Mouse (Mus musculus) stomach, adult 2 months (tissue): ENCODE results near the gene Gm266. TPM values are rescaled to one million over a fixed set of nuclear protein-coding genes. Genes with fewer than 3 reads are reported as not detected.

ENCODE experiments used
- polyA plus RNA-seq: library from polyadenylated mRNA; depleted of rRNA; stranded (reverse); fragments of >200 nt; gene quantifications from 2 replicates; pipeline ENCODE4 v1.2.3, GENCODE M21; 2012; rRNA removed

Gene Gm266
- 0.45 and 1.3 TPM in 2 replicates for polyA plus RNA-seq

GRCm38 (mm10) chr12:111485652-111486306 is at the start of gene Gm266:
Gm266 (minus strand) TSS chr12:111485823.

GRCm38 (mm10) chr12:111442309-111443010 is 43.2 kb downstream of the Gm266 start, which contains the start of gene Tnfaip2:
Tnfaip2 (plus strand) TSS chr12:111442469.

Other genes starting within 250 kb of the Gm266 start
- gene Amn, start 214.7 kb downstream of the Gm266 start, polyA plus RNA-seq = 0.64 and 2.9 TPM in 2 replicates
- gene Cdc42bpb, start 108.1 kb downstream of the Gm266 start, polyA plus RNA-seq = 175 and 223 TPM in 2 replicates
- gene Lbhd2, start 79.0 kb downstream of the Gm266 start, polyA plus RNA-seq = 0.43 and 0.88 TPM in 2 replicates
- 6.4 and 7.2 TPM in 2 replicates for gene Exoc3l4, start 68.8 kb downstream of the Gm266 start, polyA plus RNA-seq
- gene Tnfaip2, start 43.4 kb downstream of the Gm266 start, polyA plus RNA-seq = 9.5 and 10.2 TPM in 2 replicates
- 38.7 and 59.9 TPM in 2 replicates for gene Eif5, start 52.2 kb upstream of the Gm266 start, polyA plus RNA-seq
- gene Mark3, start 88.7 kb upstream of the Gm266 start, polyA plus RNA-seq = 10.6 and 12.1 TPM in 2 replicates
- 778 and 1,172 TPM in 2 replicates for gene Ckb, start 186.5 kb upstream of the Gm266 start, polyA plus RNA-seq
- 26.5 and 29.4 TPM in 2 replicates for gene Trmt61a, start 192.3 kb upstream of the Gm266 start, polyA plus RNA-seq
- 1.9 and 3.1 TPM in 2 replicates for gene Bag5, start 227.4 kb upstream of the Gm266 start, polyA plus RNA-seq
- gene Apopt1, start 227.4 kb upstream of the Gm266 start, polyA plus RNA-seq = 33.7 and 36.3 TPM in 2 replicates